Mouse (Mus musculus) fat pad, adult 2 months (tissue): Measurements from ENCODE around the gene Adamts4.

Experiments
- DNase-seq: peaks from one replicate; pipeline ENCODE4 v3.0.0-alpha.2; 2011; ENCODE audit warnings: low read depth, low spot score; ENCODE audit errors: extremely low read depth

Gene Adamts4

DNA sequence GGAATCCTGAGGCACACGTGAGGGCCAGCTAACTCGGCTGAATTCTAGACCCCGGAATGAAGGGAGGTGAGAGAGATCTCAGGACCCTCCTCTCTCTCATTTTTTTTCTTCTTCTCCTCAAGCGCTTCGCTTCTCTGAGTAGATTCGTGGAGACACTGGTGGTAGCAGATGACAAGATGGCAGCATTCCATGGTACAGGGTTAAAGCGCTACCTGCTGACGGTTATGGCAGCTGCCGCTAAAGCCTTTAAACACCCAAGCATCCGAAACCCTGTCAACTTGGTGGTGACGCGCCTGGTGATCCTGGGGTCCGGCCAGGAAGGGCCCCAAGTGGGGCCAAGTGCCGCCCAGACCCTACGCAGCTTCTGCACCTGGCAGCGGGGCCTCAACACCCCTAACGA, 2.2 kb downstream of the Adamts4 start:
- DNase-seq: no peak

DNA sequence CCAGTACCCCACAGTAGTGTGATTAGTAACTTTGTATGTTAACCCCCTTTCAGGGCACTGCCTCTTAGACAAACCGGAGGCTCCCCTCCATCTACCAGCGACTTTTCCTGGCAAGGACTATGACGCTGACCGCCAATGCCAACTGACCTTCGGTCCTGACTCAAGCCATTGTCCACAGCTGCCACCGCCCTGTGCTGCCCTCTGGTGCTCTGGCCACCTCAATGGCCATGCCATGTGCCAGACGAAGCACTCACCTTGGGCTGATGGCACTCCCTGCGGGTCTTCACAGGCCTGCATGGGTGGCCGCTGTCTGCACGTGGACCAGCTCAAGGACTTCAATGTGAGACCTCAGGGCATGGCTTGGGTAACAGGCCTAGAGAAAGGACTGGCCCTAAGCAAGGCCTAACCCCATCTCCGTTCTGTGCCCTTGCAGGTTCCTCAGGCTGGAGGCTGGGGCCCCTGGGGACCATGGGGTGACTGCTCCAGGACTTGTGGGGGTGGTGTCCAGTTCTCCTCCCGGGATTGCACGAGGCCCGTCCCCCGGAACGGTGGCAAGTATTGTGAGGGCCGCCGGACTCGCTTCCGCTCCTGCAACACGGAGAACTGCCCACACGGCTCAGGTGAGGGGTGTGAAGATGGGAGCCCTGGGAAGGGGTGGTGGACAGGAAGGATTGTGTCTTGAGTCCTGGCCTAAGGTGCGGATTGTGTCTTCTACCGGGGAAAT, 6.0 kb downstream of the Adamts4 start:
- no peak for DNase-seq

DNA sequence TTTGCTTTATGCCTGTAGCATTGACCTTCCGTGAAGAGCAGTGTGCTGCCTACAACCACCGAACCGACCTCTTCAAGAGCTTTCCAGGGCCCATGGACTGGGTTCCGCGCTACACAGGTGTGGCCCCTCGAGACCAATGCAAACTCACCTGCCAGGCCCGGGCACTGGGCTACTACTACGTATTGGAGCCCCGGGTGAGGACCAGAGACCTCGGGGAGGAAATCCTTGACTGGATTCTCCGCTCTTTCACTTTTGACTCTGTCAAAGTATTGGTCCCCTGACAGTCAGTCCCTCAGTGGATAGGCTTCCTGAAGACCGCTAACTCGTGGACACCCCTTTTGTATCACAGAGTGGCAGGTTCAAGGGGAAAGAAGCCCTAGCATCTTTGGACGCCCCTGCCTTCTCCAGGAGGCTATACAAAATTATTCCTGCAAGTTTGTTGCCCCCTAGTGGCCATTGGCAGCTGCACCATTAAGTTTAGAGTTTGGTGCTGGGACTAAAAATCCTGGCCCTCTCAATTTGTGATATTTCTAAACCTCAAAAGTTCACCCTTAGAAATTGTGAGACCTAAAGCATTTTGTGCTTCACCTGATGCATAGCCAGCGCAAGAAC, 6.8 kb downstream of the Adamts4 start:
- no peak for DNase-seq

GRCm38 (mm10) chr1:171257781-171258180, 7.6 kb downstream of the Adamts4 start:
- DNase-seq: no peak

GRCm38 (mm10) chr1:171258921-171259320, 8.7 kb downstream of the Adamts4 start:
- no peak for DNase-seq

GRCm38 (mm10) chr1:171260316-171260715, 10.1 kb downstream of the Adamts4 start:
- DNase-seq: no peak

DNA sequence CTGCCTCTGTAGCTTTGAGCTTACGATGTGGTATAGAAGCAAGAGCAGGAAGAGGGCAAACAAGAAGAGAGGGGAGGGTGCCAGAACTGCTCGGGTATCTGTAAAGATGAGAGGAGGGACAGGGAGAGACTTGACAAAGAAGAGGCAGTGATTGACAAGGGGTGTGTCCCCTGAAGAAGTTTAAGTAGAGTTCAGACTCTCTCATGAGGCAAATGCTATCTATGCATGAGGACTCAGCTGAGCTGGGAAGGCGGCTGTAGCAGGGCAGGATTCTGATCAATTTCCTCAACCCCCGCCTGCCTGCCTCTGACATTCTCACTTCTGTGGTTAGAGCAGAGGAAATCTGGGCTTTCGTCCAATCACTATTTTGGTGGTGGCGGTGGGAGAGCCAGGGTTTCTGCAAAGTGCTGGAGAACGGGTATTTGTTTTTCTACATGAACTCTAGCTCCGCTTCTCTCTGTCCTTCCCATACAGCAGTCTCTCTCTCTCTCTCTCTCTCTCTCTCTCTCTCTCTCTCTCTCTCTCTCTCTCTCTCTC, 12.4 kb downstream of the Adamts4 start:
- DNase-seq: no peak

GRCm38 (mm10) chr1:171263185-171263611, 13.0 kb downstream of the Adamts4 start:
- DNase-seq: no peak

DNA sequence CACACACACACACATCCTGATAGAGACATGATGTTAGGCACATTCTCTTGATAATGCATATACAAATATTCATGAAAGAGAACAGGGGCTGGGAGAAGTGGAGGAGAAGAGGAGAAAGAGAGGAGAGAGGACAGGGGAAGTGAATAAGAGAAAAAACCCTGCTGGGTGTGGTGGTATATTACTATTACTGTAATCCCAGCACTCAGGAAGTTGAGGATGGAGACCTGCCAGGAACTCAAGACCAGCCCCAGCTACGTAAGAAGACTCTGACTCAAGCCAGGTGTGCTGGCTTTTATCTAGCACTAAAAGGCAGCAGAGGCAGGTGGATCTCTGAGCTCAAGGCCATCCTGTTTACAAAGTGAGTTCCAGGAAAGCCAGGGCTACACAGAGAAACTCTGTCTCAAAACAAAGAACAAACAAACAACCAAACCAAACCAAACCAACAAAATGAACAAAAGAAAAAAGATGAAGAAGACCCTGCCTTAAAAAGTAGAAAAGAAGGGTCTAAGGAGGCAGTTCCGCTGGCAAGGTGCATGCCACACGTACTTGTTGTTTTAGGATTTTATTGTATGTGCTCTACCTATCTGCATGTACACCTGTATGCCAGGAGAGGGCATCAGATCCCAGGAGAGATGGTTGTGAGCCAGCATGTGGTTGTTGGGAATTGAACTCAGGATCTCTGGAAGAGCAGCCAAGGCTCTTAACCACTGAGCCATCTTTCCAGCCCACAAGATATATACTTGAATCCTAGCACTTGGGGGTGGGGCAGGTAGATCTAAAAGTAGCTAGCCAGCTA, 13.6 kb downstream of the Adamts4 start:
- no peak for DNase-seq

DNA sequence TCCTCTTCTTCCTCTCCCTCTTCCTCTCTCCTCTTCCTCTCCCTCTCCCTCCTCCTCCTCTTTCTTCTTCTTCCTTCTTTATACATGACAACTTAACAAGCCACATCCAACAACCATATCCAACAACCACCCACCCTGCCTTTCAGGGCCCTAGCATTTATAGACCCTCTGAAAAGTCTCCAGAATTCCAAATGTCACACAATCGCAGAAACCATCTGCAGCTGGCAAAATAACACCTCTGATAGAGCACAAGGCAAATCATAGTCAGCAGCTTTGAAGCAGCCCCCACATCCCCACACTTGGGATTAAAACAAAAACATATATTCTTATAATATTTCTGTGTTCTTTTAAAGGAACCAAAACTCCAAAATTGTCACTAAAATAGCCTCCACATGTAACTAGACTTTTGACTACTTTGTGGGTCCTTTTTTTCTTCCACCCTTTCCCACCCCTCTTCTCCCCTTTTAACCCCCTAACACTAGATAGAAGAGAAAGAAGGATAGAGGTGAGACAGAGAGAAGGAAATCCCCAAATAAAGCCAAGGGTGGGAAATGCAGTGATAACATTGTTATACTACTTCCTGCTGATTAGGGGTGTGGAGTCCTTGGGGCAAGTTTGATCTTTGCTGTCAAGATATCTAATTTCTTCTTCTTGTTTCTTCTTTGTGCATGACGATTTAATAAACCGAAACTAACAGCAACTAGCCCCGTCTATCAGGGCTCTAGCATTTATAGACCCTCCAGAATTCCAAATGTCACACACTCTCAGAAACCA, 15.9 kb downstream of the Adamts4 start:
- DNase-seq: no peak

GRCm38 (mm10) chr1:171268341-171268740, 18.1 kb downstream of the Adamts4 start:
- no peak for DNase-seq

- no peak for DNase-seq
Measured at GRCm38 (mm10) chr1:171269848-171270572, 19.8 kb downstream of the Adamts4 start, which contains the start of gene B4galt3. Gene B4galt3, plus strand, starts transcription at chr1:171270328.

DNA sequence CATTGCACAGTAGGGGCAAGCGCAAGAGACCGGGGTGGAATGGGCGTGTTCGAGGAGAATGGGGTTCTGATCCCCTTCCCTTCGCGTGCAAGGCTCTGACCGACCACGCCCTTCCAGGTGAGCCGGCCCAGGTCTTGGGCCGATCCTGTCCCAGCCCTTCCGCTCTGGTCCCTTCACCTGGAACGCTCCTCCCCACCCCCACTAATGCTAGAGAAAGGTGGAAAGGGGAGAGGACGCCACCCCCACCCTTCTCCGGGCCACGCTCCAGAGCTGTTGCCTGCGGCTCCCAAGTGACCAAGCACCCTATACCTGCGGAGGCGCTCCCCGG, 20.3 kb downstream of the Adamts4 start:
- DNase-seq: no peak

DNA sequence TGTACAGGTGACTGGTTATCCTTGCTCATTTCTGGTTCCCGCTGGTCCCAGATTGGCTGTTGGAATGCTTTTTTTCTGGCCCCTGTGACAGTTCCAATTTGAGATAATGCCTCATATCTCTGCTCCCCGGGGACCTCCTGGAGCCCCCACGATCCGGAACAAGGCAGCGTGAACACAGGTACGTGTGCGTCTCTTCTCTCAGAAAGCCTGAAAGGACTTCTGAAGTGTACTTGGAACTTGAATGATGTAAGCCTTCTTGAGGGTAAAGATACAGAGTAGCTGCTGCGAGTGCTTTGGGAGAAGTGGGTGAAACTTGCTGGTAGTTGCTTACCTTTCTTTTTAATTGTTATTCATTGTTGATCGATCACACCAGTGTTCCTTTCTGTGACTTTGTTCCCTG, 21.0 kb downstream of the Adamts4 start:
- no peak for DNase-seq

DNA sequence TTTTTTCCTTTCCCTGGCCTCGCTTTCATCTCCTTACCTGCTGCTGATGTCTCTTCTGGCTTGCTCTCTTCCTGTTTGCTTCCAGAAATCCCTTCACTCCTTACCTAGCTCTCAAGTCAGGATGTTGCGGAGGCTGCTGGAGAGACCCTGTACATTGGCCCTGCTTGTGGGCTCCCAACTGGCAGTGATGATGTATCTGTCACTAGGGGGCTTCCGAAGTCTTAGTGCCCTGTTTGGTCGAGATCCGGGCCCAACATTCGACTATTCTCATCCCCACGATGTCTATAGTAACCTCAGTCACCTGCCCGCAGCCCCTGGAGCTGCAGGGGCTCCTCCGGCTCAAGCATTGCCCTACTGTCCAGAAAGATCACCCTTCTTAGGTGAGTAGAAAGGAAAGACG, 21.4 kb downstream of the Adamts4 start:
- DNase-seq: no peak

- no peak for DNase-seq
Measured at GRCm38 (mm10) chr1:171272086-171272485, 21.9 kb downstream of the Adamts4 start.

GRCm38 (mm10) chr1:171274171-171274570, 23.9 kb downstream of the Adamts4 start:
- DNase-seq: no peak

- no peak for DNase-seq
Measured at GRCm38 (mm10) chr1:171275144-171275734, 25.0 kb downstream of the Adamts4 start.

GRCm38 (mm10) chr1:171276110-171276748, 26.0 kb downstream of the Adamts4 start:
- no peak for DNase-seq
